Mouse (Mus musculus): ENCODE results near the gene Hesx1. TPM values are rescaled to one million over a fixed set of nuclear protein-coding genes. Genes with fewer than 3 reads are reported as not detected.

Hesx1 gene
- total and polyA plus RNA-seq, 2 experiments from 2014 or later: not detected

- no peaks in the 10 kb centered on the region for H3K36me3 ChIP-seq (replicated peaks; ENCODE audit: control insufficient read depth, insufficient read depth, low read length)
- ATAC-seq (ENCODE audit: insufficient read depth, low read depth) (peak; percentile 98), DNase-seq (ENCODE audit: low spot score) (peak; percentile 94)
- peak overlapping the region; percentile 88 for H3K4me3 ChIP-seq (ENCODE audit: low read depth, low read length)
- 0% methylated on average over 45 of the region's 53 CpGs for WGBS
- H3K27me3 ChIP-seq (ENCODE audit: control insufficient read depth, insufficient read depth, low read length): no peaks in the 10 kb centered on the region
- no peaks in the 10 kb centered on the region for H3K9me3 ChIP-seq (replicated peaks; ENCODE audit: control insufficient read depth, low read length)
- peaks cover 4% of the 10 kb centered on the region; the same call in 1 of the 2 replicates for H3K4me1 ChIP-seq (ENCODE audit: control insufficient read depth, insufficient read depth)
- peak overlapping the region; percentile 86 for H3K27ac ChIP-seq (ENCODE audit: low read depth)
- H3K4me2 ChIP-seq (ENCODE audit: low read depth, low read length): peak overlapping the region; percentile 68
- TF ChIP-seq EP300 (IDR thresholded peaks at IDR 0.05; ENCODE audit: low read depth) (no peak), CTCF (IDR thresholded peaks at IDR 0.05; ENCODE audit: low read depth) (no peak)
- H3K9ac ChIP-seq (replicated peaks; ENCODE audit: low read depth, low read length): peak overlapping the region; percentile 89
These were observed 23.7 kb upstream of the Hesx1 start for GRCm38 (mm10) chr14:26970439-26970932.

- H3K9me3 ChIP-seq (replicated peaks; ENCODE audit: control insufficient read depth, low read length): no peaks in the 10 kb centered on the region
- ATAC-seq (ENCODE audit: insufficient read depth, low read depth): no peak
- H3K4me2 ChIP-seq (ENCODE audit: low read depth, low read length): peak within 1 kb of the TSS; percentile 68
- peak within 1 kb of the TSS; percentile 89 for H3K9ac ChIP-seq (replicated peaks; ENCODE audit: low read depth, low read length)
- DNase-seq (ENCODE audit: low spot score): no peak
- H3K27me3 ChIP-seq (ENCODE audit: control insufficient read depth, insufficient read depth, low read length): no peaks in the 10 kb centered on the region
- 36% methylated on average over 10 of the region's 10 CpGs for WGBS
- peak within 1 kb of the TSS; percentile 86 for H3K27ac ChIP-seq (ENCODE audit: low read depth)
- H3K4me3 ChIP-seq (ENCODE audit: low read depth, low read length): peak within 1 kb of the TSS; percentile 88
- TF ChIP-seq CTCF (IDR thresholded peaks at IDR 0.05; ENCODE audit: low read depth) (no peak), EP300 (IDR thresholded peaks at IDR 0.05; ENCODE audit: low read depth) (no peak)
- H3K36me3 ChIP-seq (replicated peaks; ENCODE audit: control insufficient read depth, insufficient read depth, low read length): no peaks in the 10 kb centered on the region
- H3K4me1 ChIP-seq (ENCODE audit: control insufficient read depth, insufficient read depth): peaks cover 4% of the 10 kb centered on the region; the same call in 1 of the 2 replicates
These were observed 23.0 kb upstream of the Hesx1 start, which contains the start of gene Appl1 for GRCm38 (mm10) chr14:26971106-26971789. Gene Appl1 (minus strand): TSS chr14:26971232.

GRCm38 (mm10) chr14:26973089-26973488 is 21.1 kb upstream of the Hesx1 start:
- H3K4me2 ChIP-seq (ENCODE audit: low read depth, low read length): no peak overlapping the region
- H3K27me3 ChIP-seq (ENCODE audit: control insufficient read depth, insufficient read depth, low read length): no peaks in the 10 kb centered on the region
- WGBS: 73% methylated on average over 2 of the region's 2 CpGs
- TF ChIP-seq EP300 (IDR thresholded peaks at IDR 0.05; ENCODE audit: low read depth): no peak
- no peak for TF ChIP-seq CTCF (IDR thresholded peaks at IDR 0.05; ENCODE audit: low read depth)
- DNase-seq (ENCODE audit: low spot score): no peak
- no peak overlapping the region for H3K4me3 ChIP-seq (ENCODE audit: low read depth, low read length)
- H3K9ac ChIP-seq (replicated peaks; ENCODE audit: low read depth, low read length): no peak overlapping the region
- ATAC-seq (ENCODE audit: insufficient read depth, low read depth): no peak
- no peak overlapping the region for H3K27ac ChIP-seq (ENCODE audit: low read depth)
- H3K36me3 ChIP-seq (replicated peaks; ENCODE audit: control insufficient read depth, insufficient read depth, low read length): no peaks in the 10 kb centered on the region
- H3K9me3 ChIP-seq (replicated peaks; ENCODE audit: control insufficient read depth, low read length): no peaks in the 10 kb centered on the region
- peaks cover 4% of the 10 kb centered on the region; the same call in 1 of the 2 replicates for H3K4me1 ChIP-seq (ENCODE audit: control insufficient read depth, insufficient read depth)

GRCm38 (mm10) chr14:26975490-26975889 is 18.7 kb upstream of the Hesx1 start:
- ATAC-seq (ENCODE audit: insufficient read depth, low read depth): peak; percentile 45; the same call in 1 of the 2 replicates
- 53% methylated on average over 3 of the region's 3 CpGs for WGBS
- peak overlapping the region; percentile 46 for H3K27ac ChIP-seq (ENCODE audit: low read depth)

GRCm38 (mm10) chr14:26976212-26976611 is 18.0 kb upstream of the Hesx1 start:
- 71% methylated on average over 7 of the region's 7 CpGs for WGBS
- Histone ChIP-seq H3K4me1 (ENCODE audit: control insufficient read depth, insufficient read depth) (no peaks in the 10 kb centered on the region), H3K9ac (replicated peaks; ENCODE audit: low read depth, low read length) (no peak overlapping the region), H3K27me3 (ENCODE audit: control insufficient read depth, insufficient read depth, low read length) (no peaks in the 10 kb centered on the region), H3K36me3 (replicated peaks; ENCODE audit: control insufficient read depth, insufficient read depth, low read length) (no peaks in the 10 kb centered on the region), H3K9me3 (replicated peaks; ENCODE audit: control insufficient read depth, low read length) (peaks cover 6% of the 10 kb centered on the region), H3K4me3 (ENCODE audit: low read depth, low read length) (no peak overlapping the region), H3K4me2 (ENCODE audit: low read depth, low read length) (no peak overlapping the region), H3K27ac (ENCODE audit: low read depth) (no peak overlapping the region)
- DNase-seq (ENCODE audit: low spot score): no peak
- ATAC-seq (ENCODE audit: insufficient read depth, low read depth): no peak
- TF ChIP-seq EP300 (IDR thresholded peaks at IDR 0.05; ENCODE audit: low read depth) (no peak), CTCF (IDR thresholded peaks at IDR 0.05; ENCODE audit: low read depth) (no peak)

More at GRCm38 (mm10) chr14:26975490-26975889, 18.7 kb upstream of the Hesx1 start:
- DNase-seq (ENCODE audit: low spot score): no peak
- Histone ChIP-seq H3K4me2 (ENCODE audit: low read depth, low read length) (no peak overlapping the region), H3K4me1 (ENCODE audit: control insufficient read depth, insufficient read depth) (no peaks in the 10 kb centered on the region), H3K27me3 (ENCODE audit: control insufficient read depth, insufficient read depth, low read length) (no peaks in the 10 kb centered on the region), H3K9me3 (replicated peaks; ENCODE audit: control insufficient read depth, low read length) (no peaks in the 10 kb centered on the region), H3K4me3 (ENCODE audit: low read depth, low read length) (no peak overlapping the region), H3K9ac (replicated peaks; ENCODE audit: low read depth, low read length) (no peak overlapping the region), H3K36me3 (replicated peaks; ENCODE audit: control insufficient read depth, insufficient read depth, low read length) (no peaks in the 10 kb centered on the region)
- TF ChIP-seq EP300 (IDR thresholded peaks at IDR 0.05; ENCODE audit: low read depth) (no peak), CTCF (IDR thresholded peaks at IDR 0.05; ENCODE audit: low read depth) (no peak)

Measured in heart, postnatal 0 days (tissue).